In genomic region chr7:135597604-135598289, GRCm38 (mm10) we compare ENCODE assay signal across 9 mouse cellular contexts.
DNase-seq lines count a peak whose midpoint lies in the region; ATAC-seq and TF ChIP-seq lines count a peak whose summit lies in the region.
"Had no signal": no experiment of that assay in that cellular context is flagged by ENCODE, and none has a peak within 500 bp of the region (broad histone marks: within the 10 kb centered on the region; RNA-seq: fewer than 3 reads in every experiment).

No protein-coding gene starts in this region.

- no peak for TF ChIP-seq POLR2A in small intestine, adult 2 months (IDR thresholded peaks at IDR 0.05; ENCODE audit: low read depth, low read length)

- WGBS in lung, embryonic 14.5 days: 58% methylated on average over 12 of the region's 12 CpGs
- WGBS in heart, embryonic 10.5 days: 38% methylated on average over 12 of the region's 12 CpGs
- WGBS in limb, embryonic 12.5 days: 71% methylated on average over 12 of the region's 12 CpGs
- WGBS in small intestine, adult 2 months: 30% methylated on average over 12 of the region's 12 CpGs

- no peak overlapping the region for H3K4me3 ChIP-seq in lung, embryonic 14.5 days (ENCODE audit: low read depth, low read length)
- no peak overlapping the region for H3K4me3 ChIP-seq in heart, embryonic 10.5 days
- H3K4me3 ChIP-seq in limb, embryonic 12.5 days (replicated peaks): no peak overlapping the region
- no peak overlapping the region for H3K4me3 ChIP-seq in small intestine, adult 2 months (ENCODE audit: low read depth, low read length)
- H3K4me3 ChIP-seq: hindbrain, embryonic 15.5 days had no signal

- TF ChIP-seq CTCF in lung, embryonic 14.5 days (IDR thresholded peaks at IDR 0.05; ENCODE audit: low read depth): no peak
- no peak for TF ChIP-seq CTCF in small intestine, adult 2 months (IDR thresholded peaks at IDR 0.05; ENCODE audit: extremely low read depth, insufficient read length, insufficient replicate concordance, low read depth, low read length)

- no peaks in the 10 kb centered on the region for H3K36me3 ChIP-seq in lung, embryonic 14.5 days (ENCODE audit: insufficient read depth)
- no peaks in the 10 kb centered on the region for H3K36me3 ChIP-seq in heart, embryonic 10.5 days
- no peaks in the 10 kb centered on the region for H3K36me3 ChIP-seq in limb, embryonic 12.5 days
- no peaks in the 10 kb centered on the region for H3K36me3 ChIP-seq in small intestine, adult 2 months (ENCODE audit: control insufficient read depth, insufficient read depth, low read length)
- H3K36me3 ChIP-seq: hindbrain, embryonic 15.5 days had no signal

- no peak overlapping the region for H3K4me2 ChIP-seq in lung, embryonic 14.5 days
- H3K4me2 ChIP-seq in limb, embryonic 12.5 days: no peak overlapping the region
- H3K4me2 ChIP-seq: hindbrain, embryonic 15.5 days had no signal

- peak overlapping the region; percentile 27; the same call in 1 of the 2 replicates for H3K27ac ChIP-seq in lung, embryonic 14.5 days (ENCODE audit: low read depth)
- peak overlapping the region; percentile 60; the same call in 1 of the 2 replicates for H3K27ac ChIP-seq in heart, embryonic 10.5 days
- peak overlapping the region; percentile 30; the same call in 1 of the 2 replicates for H3K27ac ChIP-seq in limb, embryonic 12.5 days
- peak overlapping the region; percentile 28; the same call in 1 of the 2 replicates for H3K27ac ChIP-seq in small intestine, adult 2 months (ENCODE audit: insufficient read depth, low read depth, low read length)

- no peak for DNase-seq in lung, embryonic 14.5 days
- DNase-seq in lung, postnatal 14 days: no peak
- no peak for DNase-seq in heart, embryonic 10.5 days (ENCODE audit: low spot score)
- no peak for DNase-seq in left cerebral cortex, adult 18-20 months (ENCODE audit: low spot score in 2 of 2)
- no peak for DNase-seq in right cerebral cortex, postnatal 4 days
- DNase-seq in spleen, postnatal 14 days (ENCODE audit: low spot score in 2 of 2): no peak

- ATAC-seq in lung, embryonic 14.5 days (ENCODE audit: insufficient read depth): no peak
- ATAC-seq in limb, embryonic 12.5 days (ENCODE audit: insufficient number of reproducible peaks, insufficient read depth, low FRiP score, low TSS enrichment, low read depth): no peak

- no peak overlapping the region for H3K9ac ChIP-seq in lung, embryonic 14.5 days
- H3K9ac ChIP-seq in limb, embryonic 12.5 days (replicated peaks): no peak overlapping the region
- H3K9ac ChIP-seq: hindbrain, embryonic 15.5 days had no signal

- H3K9me3 ChIP-seq in lung, embryonic 14.5 days (ENCODE audit: low read depth, low read length): no peaks in the 10 kb centered on the region
- H3K9me3 ChIP-seq in heart, embryonic 10.5 days: no peaks in the 10 kb centered on the region
- no peaks in the 10 kb centered on the region for H3K9me3 ChIP-seq in limb, embryonic 12.5 days
- H3K9me3 ChIP-seq: hindbrain, embryonic 15.5 days had no signal

- no peaks in the 10 kb centered on the region for H3K27me3 ChIP-seq in lung, embryonic 14.5 days (ENCODE audit: insufficient read depth, low read length)
- peaks cover 13% of the 10 kb centered on the region; the same call in 1 of the 2 replicates for H3K27me3 ChIP-seq in heart, embryonic 10.5 days (ENCODE audit: insufficient read depth, poor library complexity, severe bottlenecking)
- H3K27me3 ChIP-seq in limb, embryonic 12.5 days: no peaks in the 10 kb centered on the region
- no peaks in the 10 kb centered on the region for H3K27me3 ChIP-seq in small intestine, adult 2 months (ENCODE audit: control insufficient read depth, insufficient read depth, low read length)
- H3K27me3 ChIP-seq: hindbrain, embryonic 15.5 days had no signal

- peaks cover 20% of the 10 kb centered on the region for H3K4me1 ChIP-seq in lung, embryonic 14.5 days (ENCODE audit: insufficient read depth)
- H3K4me1 ChIP-seq in heart, embryonic 10.5 days: peaks cover 58% of the 10 kb centered on the region
- H3K4me1 ChIP-seq in limb, embryonic 12.5 days (replicated peaks): peaks cover 43% of the 10 kb centered on the region
- peaks cover 11% of the 10 kb centered on the region for H3K4me1 ChIP-seq in small intestine, adult 2 months (ENCODE audit: control insufficient read depth, insufficient read depth, insufficient read length, low read length)
